Mouse (Mus musculus) CH12.LX (cell line): Measurements from ENCODE around the gene Ndufaf3. TPM values are rescaled to one million over a fixed set of nuclear protein-coding genes. Genes with fewer than 3 reads are reported as not detected.

Experiments
- DNase-seq: peaks from one replicate; pipeline ENCODE4 v3.0.0-alpha.2; 2013; ENCODE audit errors: extremely low read depth
- H3K27ac ChIP-seq: 2 replicates; pipeline ENCODE4 v1.5.1; 2012; ENCODE audit warnings: low read depth, mild to moderate bottlenecking, control low read depth, moderate library complexity; ENCODE audit not compliant: insufficient read depth
- H3K27me3 ChIP-seq: replicated peaks from 2 replicates; pipeline ENCODE3; 2012; ENCODE audit warnings: inconsistent platforms
- H3K36me3 ChIP-seq, 2 experiments: replicated peaks in 1 of 2; 2 replicates each; pipeline versions ENCODE3 to v1.6.1; 2012; ENCODE audit warnings: inconsistent platforms in 1 of 2, low read length in 1 of 2, mild to moderate bottlenecking in 1 of 2, mixed read lengths in 1 of 2, moderate library complexity in 1 of 2; ENCODE audit not compliant: control insufficient read depth in 1 of 2, insufficient read depth in 1 of 2
- H3K4me1 ChIP-seq, 2 experiments: 2 replicates each; pipeline ENCODE4 v1.6.1; 2012; ENCODE audit warnings: inconsistent platforms in 1 of 2, moderate library complexity in 1 of 2; ENCODE audit not compliant: insufficient read depth in 2 of 2, control insufficient read depth in 1 of 2
- H3K4me2 ChIP-seq: 2 replicates; pipeline ENCODE4 v1.6.1; 2012; ENCODE audit warnings: low read depth, mild to moderate bottlenecking, control low read depth; ENCODE audit not compliant: poor library complexity, insufficient read depth, severe bottlenecking
- H3K4me3 ChIP-seq, 3 experiments: fragments of 150-350 bp in 1 of 3; sonication (generic) in 1 of 3; replicated peaks in 1 of 3; 2 replicates each; pipeline versions ENCODE3 to v1.5.1; 2011 to 2012; ENCODE audit warnings: low read depth in 2 of 3, low read length in 2 of 3, mild to moderate bottlenecking in 2 of 3, moderate library complexity in 2 of 3, control low read depth in 1 of 3, improper control_type of control experiment in 1 of 3, inconsistent platforms in 1 of 3, mixed read lengths in 1 of 3; ENCODE audit not compliant: poor library complexity in 1 of 3
- H3K79me2 ChIP-seq: replicated peaks from 2 replicates; pipeline ENCODE4 v1.6.1; 2012; ENCODE audit warnings: mild to moderate bottlenecking, moderate library complexity; ENCODE audit not compliant: control insufficient read depth, poor library complexity, insufficient read depth, severe bottlenecking; ENCODE audit errors: extremely low read depth
- H3K9ac ChIP-seq: 2 replicates; pipeline ENCODE4 v1.6.1; 2012; ENCODE audit warnings: low read depth, mild to moderate bottlenecking, control low read depth, moderate library complexity; ENCODE audit not compliant: insufficient read depth
- H3K9me3 ChIP-seq: replicated peaks from 2 replicates; pipeline ENCODE3; 2012; ENCODE audit warnings: low read length, inconsistent platforms, mixed read lengths
- CHD1 ChIP-seq: IDR thresholded peaks from 2 replicates; pipeline ENCODE4 v1.6.1; 2012; ENCODE audit warnings: low read depth, low read length, improper control_type of control experiment, inconsistent platforms
- CHD2 ChIP-seq: IDR thresholded peaks from 2 replicates; pipeline ENCODE4 v1.6.1; 2011; ENCODE audit warnings: low read length, improper control_type of control experiment
- E2F4 ChIP-seq: IDR thresholded peaks from 2 replicates; pipeline ENCODE4 v1.6.1; 2011; ENCODE audit warnings: low read depth, low read length, improper control_type of control experiment; ENCODE audit not compliant: insufficient replicate concordance
- EP300 ChIP-seq: IDR thresholded peaks from 2 replicates; pipeline ENCODE4 v1.6.1; 2011; ENCODE audit warnings: low read length, improper control_type of control experiment
- ETS1 ChIP-seq: conservative IDR thresholded peaks from 2 replicates; pipeline ENCODE4 v1.6.1; 2012; ENCODE audit warnings: low read depth, mild to moderate bottlenecking, inconsistent platforms, low read length, improper control_type of control experiment, moderate library complexity
- GABPA ChIP-seq: IDR thresholded peaks from 2 replicates; pipeline ENCODE4 v1.6.1; 2012; ENCODE audit warnings: low read depth, low read length, improper control_type of control experiment, inconsistent platforms; ENCODE audit not compliant: insufficient replicate concordance
- HCFC1 ChIP-seq: IDR thresholded peaks from 2 replicates; pipeline ENCODE4 v1.6.1; 2012; ENCODE audit warnings: low read depth, mild to moderate bottlenecking, inconsistent platforms, low read length, improper control_type of control experiment
- IRF4 ChIP-seq: IDR thresholded peaks from 2 replicates; pipeline ENCODE4 v1.6.1; 2014; ENCODE audit warnings: low read depth, mild to moderate bottlenecking, inconsistent platforms, low read length, improper control_type of control experiment
- JUND ChIP-seq: conservative IDR thresholded peaks from 2 replicates; pipeline ENCODE4 v1.6.1; 2011; ENCODE audit warnings: low read depth, low read length, improper control_type of control experiment
- MAFK ChIP-seq: IDR thresholded peaks from 2 replicates; pipeline ENCODE4 v1.6.1; 2011; ENCODE audit warnings: low read length, improper control_type of control experiment; ENCODE audit not compliant: insufficient replicate concordance
- MAX ChIP-seq: IDR thresholded peaks from 2 replicates; pipeline ENCODE4 v1.6.1; 2011; ENCODE audit warnings: low read length, improper control_type of control experiment
- MEF2A ChIP-seq: IDR thresholded peaks from 2 replicates; pipeline ENCODE4 v1.6.1; 2014; ENCODE audit warnings: low read depth, mild to moderate bottlenecking, inconsistent platforms, low read length, improper control_type of control experiment, borderline replicate concordance
- MXI1 ChIP-seq: IDR thresholded peaks from 2 replicates; pipeline ENCODE4 v1.6.1; 2011; ENCODE audit warnings: mild to moderate bottlenecking, low read depth, low read length, improper control_type of control experiment
- MYC ChIP-seq: IDR thresholded peaks from 2 replicates; pipeline ENCODE4 v1.6.1; 2011; ENCODE audit warnings: low read depth, mild to moderate bottlenecking, improper control_type of control experiment, low read length
- NELFE ChIP-seq: IDR thresholded peaks from 2 replicates; pipeline ENCODE4 v1.6.1; 2011; ENCODE audit warnings: low read depth, low read length, improper control_type of control experiment
- PAX5 ChIP-seq: IDR thresholded peaks from 2 replicates; pipeline ENCODE4 v1.6.1; 2012; ENCODE audit warnings: low read length, inconsistent platforms, mixed read lengths
- POLR2A ChIP-seq: IDR thresholded peaks from 2 replicates; pipeline ENCODE4 v1.6.1; 2011; ENCODE audit warnings: low read depth, mild to moderate bottlenecking, improper control_type of control experiment, low read length
- RAD21 ChIP-seq: IDR thresholded peaks from 2 replicates; pipeline ENCODE4 v1.6.1; 2011; ENCODE audit warnings: low read depth, mild to moderate bottlenecking, low read length, improper control_type of control experiment, moderate library complexity
- SIN3A ChIP-seq: IDR thresholded peaks from 2 replicates; pipeline ENCODE4 v1.6.1; 2012; ENCODE audit warnings: low read length, improper control_type of control experiment, inconsistent platforms
- UBTF ChIP-seq: IDR thresholded peaks from 2 replicates; pipeline ENCODE4 v1.6.1; 2012; ENCODE audit warnings: low read depth, mild to moderate bottlenecking, inconsistent platforms, low read length, improper control_type of control experiment, moderate library complexity
- ZMIZ1 ChIP-seq: IDR thresholded peaks from 2 replicates; pipeline ENCODE4 v1.6.1; 2012; ENCODE audit warnings: low read depth, mild to moderate bottlenecking, inconsistent platforms, low read length, improper control_type of control experiment
- ZNF384 ChIP-seq: IDR thresholded peaks from 2 replicates; pipeline ENCODE4 v1.6.1; 2012; ENCODE audit warnings: low read depth, low read length, improper control_type of control experiment, inconsistent platforms
- dilution Hi-C: fragments of 300-500 bp; cut with MboI; formaldehyde crosslinking; loops from 2 replicates; pipeline ENCODE4 v1.14.3; 2020; ENCODE audit warnings: low sequenced_read_pairs; ENCODE audit not compliant: extremely low pct_unique_long_range_greater_than_20kb, extremely low pct_ligation_motif_present
- in situ Hi-C: fragments of 300-500 bp; cut with MboI; formaldehyde crosslinking; loops from 3 replicates; pipeline ENCODE4 v1.14.3; 2019; ENCODE audit warnings: low sequenced_read_pairs, low pct_ligation_motif_present, low pct_unique_long_range_greater_than_20kb, mixed read lengths
- polyA plus RNA-seq: library from polyadenylated mRNA; unstranded; fragments of >175 nt; gene quantifications from 2 replicates; pipeline ENCODE4 v1.2.1, GENCODE M21; 2012; ENCODE audit warnings: low read depth; ENCODE audit not compliant: insufficient read length
- total RNA-seq, 2 experiments: library from RNA; depleted of rRNA; stranded (reverse); fragments of 300-350 nt in 1 of 2; fragments of >200 nt in 1 of 2; gene quantifications; 2 replicates each; pipeline ENCODE4 v1.2.3; 2012 to 2014

Ndufaf3 gene
- total and polyA plus RNA-seq, 3 experiments = 15.7 to 27.2 (median 25.7) TPM

- H3K27ac ChIP-seq = no peak overlapping the region
- H3K79me2 ChIP-seq = peaks cover 20% of the 10 kb centered on the region
- no peak overlapping the region for H3K4me2 ChIP-seq
- H3K4me1 ChIP-seq = peaks cover 10 to 30% of the 10 kb centered on the region in 2 experiments
- H3K4me3 ChIP-seq = no peak overlapping the region
- dilution Hi-C loops = no loop called here
- no peak overlapping the region for H3K9ac ChIP-seq
- peaks cover 59 to 79% of the 10 kb centered on the region in 2 experiments for H3K36me3 ChIP-seq
- DNase-seq = no peak
- in situ Hi-C loops = no loop called here
- no peak for TF ChIP-seq ZNF384
- no peak for TF ChIP-seq CHD2
- no peak for TF ChIP-seq MAX
- no peak for TF ChIP-seq CHD1
- no peak for TF ChIP-seq GABPA
- no peak for TF ChIP-seq POLR2A
- TF ChIP-seq EP300 = no peak
- TF ChIP-seq JUND = no peak
- TF ChIP-seq ETS1 = no peak
- no peak for TF ChIP-seq MXI1
- no peak for TF ChIP-seq HCFC1
- no peak for TF ChIP-seq ZMIZ1
- H3K9me3 ChIP-seq = no peaks in the 10 kb centered on the region
- H3K27me3 ChIP-seq = no peaks in the 10 kb centered on the region
Measured at GRCm38 (mm10) chr9:108559169-108559568, 8.1 kb downstream of the Ndufaf3 start.

- H3K9me3 ChIP-seq = no peaks in the 10 kb centered on the region
- no peak for DNase-seq
- H3K36me3 ChIP-seq = peaks cover 69 to 85% of the 10 kb centered on the region in 2 experiments
- no peaks in the 10 kb centered on the region for H3K27me3 ChIP-seq
- in situ Hi-C loops (no loop called here), dilution Hi-C loops (no loop called here)
- H3K4me2 ChIP-seq = no peak overlapping the region
- TF ChIP-seq MYC (no peak), HCFC1 (no peak), GABPA (no peak)
- TF ChIP-seq, all 38 proteins: peak for 0
- Histone ChIP-seq H3K27ac (no peak overlapping the region), H3K4me3 (no peak overlapping the region), H3K79me2 (peaks cover 30% of the 10 kb centered on the region), H3K9ac (no peak overlapping the region), H3K4me1 (no peaks in the 10 kb centered on the region)
Measured at GRCm38 (mm10) chr9:108546875-108547274, 20.4 kb downstream of the Ndufaf3 start.

GRCm38 (mm10) chr9:108545986-108546385 is 21.2 kb downstream of the Ndufaf3 start:
- Histone ChIP-seq H3K36me3 (peaks cover 74 to 88% of the 10 kb centered on the region in 2 experiments), H3K79me2 (peaks cover 26% of the 10 kb centered on the region), H3K27me3 (no peaks in the 10 kb centered on the region), H3K4me1 (no peaks in the 10 kb centered on the region), H3K9ac (no peak overlapping the region), H3K9me3 (no peaks in the 10 kb centered on the region), H3K27ac (no peak overlapping the region), H3K4me3 (no peak overlapping the region), H3K4me2 (no peak overlapping the region)
- in situ Hi-C loops = no loop called here
- dilution Hi-C loops = no loop called here
- no peak for DNase-seq
- TF ChIP-seq JUND (no peak), MAX (no peak), CHD2 (no peak), MAFK (no peak), MEF2A (no peak), IRF4 (no peak), NELFE (no peak), RAD21 (no peak), E2F4 (no peak), SIN3A (no peak), ZNF384 (no peak), PAX5 (no peak), CHD1 (no peak), UBTF (no peak)
